Mouse (Mus musculus) G1E (cell line): Measurements from ENCODE around the gene Bdh1.

Source experiments
- CTCF ChIP-seq: IDR thresholded peaks from 2 replicates; pipeline ENCODE4 v1.5.1; 2012; ENCODE audit warnings: low read depth, low read length, inconsistent platforms, mixed read lengths
- GATA1 ChIP-seq: IDR thresholded peaks from 2 replicates; pipeline ENCODE4 v1.6.1; 2012; ENCODE audit warnings: borderline replicate concordance, low read length, inconsistent platforms, mixed read lengths
- POLR2AphosphoS5 ChIP-seq: IDR thresholded peaks from 2 replicates; pipeline ENCODE4 v1.6.1; 2012; ENCODE audit warnings: low read depth, low read length, inconsistent platforms; ENCODE audit not compliant: insufficient replicate concordance

- TF ChIP-seq CTCF (no peak), POLR2AphosphoS5 (no peak), GATA1 (no peak)
Observed at GRCm38 (mm10) chr16:31428335-31428674, 6.2 kb downstream of the Bdh1 start.
